Mouse (Mus musculus): ENCODE results near the gene Gm10382. TPM values are rescaled to one million over a fixed set of nuclear protein-coding genes. Genes with fewer than 3 reads are reported as not detected.
"Not testable (repeated sequence)": the region's sequence is repeated elsewhere in the genome, so short reads cannot be mapped to it uniquely, and the experiment has no call there.

The Gm10382 gene
- polyA plus RNA-seq, 1 experiment from 2014 or later = 0.86 TPM

GRCm38 (mm10) chr5:125391609-125392008 lies 2.5 kb downstream of the Gm10382 start:
- H3K4me1 ChIP-seq (replicated peaks) = peaks cover 45% of the 10 kb centered on the region
- no peak for DNase-seq (ENCODE audit: low spot score)
- peak overlapping the region; percentile 98 for H3K27ac ChIP-seq
- H3K4me3 ChIP-seq = no peak overlapping the region
- 91% methylated on average over 5 of the region's 5 CpGs for WGBS
- H3K27me3 ChIP-seq (ENCODE audit: insufficient read depth, poor library complexity, severe bottlenecking) = no peaks in the 10 kb centered on the region
- no peaks in the 10 kb centered on the region for H3K9me3 ChIP-seq
- H3K36me3 ChIP-seq = peaks cover 13% of the 10 kb centered on the region

- not testable (repeated sequence) for H3K4me3 ChIP-seq; H3K27me3 ChIP-seq (ENCODE audit: insufficient read depth, poor library complexity, severe bottlenecking); H3K9me3 ChIP-seq; DNase-seq (ENCODE audit: low spot score)
- Histone ChIP-seq H3K27ac (peak overlapping the region; percentile 98), H3K4me1 (replicated peaks) (peaks cover 45% of the 10 kb centered on the region), H3K36me3 (peaks cover 11% of the 10 kb centered on the region)
- WGBS = 89% methylated on average over 4 of the region's 4 CpGs
Observed at GRCm38 (mm10) chr5:125392176-125392575, 3.1 kb downstream of the Gm10382 start.

- 54% methylated on average over 1 of the region's 1 CpGs for WGBS
- Histone ChIP-seq H3K4me1 (replicated peaks) (peaks cover 45% of the 10 kb centered on the region), H3K9me3 (no peaks in the 10 kb centered on the region), H3K36me3 (peaks cover 10% of the 10 kb centered on the region), H3K27me3 (ENCODE audit: insufficient read depth, poor library complexity, severe bottlenecking) (no peaks in the 10 kb centered on the region), H3K4me3 (peak overlapping the region; percentile 47), H3K27ac (peak overlapping the region; percentile 98)
- DNase-seq (ENCODE audit: low spot score) = no peak
Observed at GRCm38 (mm10) chr5:125392618-125392976, 3.5 kb downstream of the Gm10382 start.

- Histone ChIP-seq H3K36me3 (peaks cover 8% of the 10 kb centered on the region), H3K4me1 (replicated peaks) (peaks cover 44% of the 10 kb centered on the region), H3K27me3 (ENCODE audit: insufficient read depth, poor library complexity, severe bottlenecking) (peaks cover 1% of the 10 kb centered on the region; the same call in 1 of the 2 replicates), H3K9me3 (no peaks in the 10 kb centered on the region), H3K4me3 (peak overlapping the region; percentile 47), H3K27ac (peak overlapping the region; percentile 98)
- peak; percentile 96 for DNase-seq (ENCODE audit: low spot score)
- WGBS = under 1% methylated on average over 20 of the region's 20 CpGs
Observed at GRCm38 (mm10) chr5:125392977-125393621, 4.0 kb downstream of the Gm10382 start.

GRCm38 (mm10) chr5:125393622-125394603 lies 4.8 kb downstream of the Gm10382 start:
- 15% methylated on average over 23 of the region's 25 CpGs for WGBS
- Histone ChIP-seq H3K36me3 (no peaks in the 10 kb centered on the region), H3K4me3 (peak overlapping the region; percentile 47), H3K9me3 (no peaks in the 10 kb centered on the region), H3K4me1 (replicated peaks) (peaks cover 37% of the 10 kb centered on the region), H3K27ac (peak overlapping the region; percentile 98), H3K27me3 (ENCODE audit: insufficient read depth, poor library complexity, severe bottlenecking) (peaks cover 9% of the 10 kb centered on the region; the same call in 1 of the 2 replicates)
- peak; percentile 92 for DNase-seq (ENCODE audit: low spot score)

GRCm38 (mm10) chr5:125395008-125395407 lies 5.9 kb downstream of the Gm10382 start:
- Histone ChIP-seq H3K36me3 (no peaks in the 10 kb centered on the region), H3K27me3 (ENCODE audit: insufficient read depth, poor library complexity, severe bottlenecking) (peaks cover 11% of the 10 kb centered on the region; the same call in 1 of the 2 replicates), H3K9me3 (no peaks in the 10 kb centered on the region), H3K4me3 (peak overlapping the region; percentile 47; the same call in 1 of the 2 replicates), H3K27ac (peak overlapping the region; percentile 98), H3K4me1 (replicated peaks) (peaks cover 35% of the 10 kb centered on the region)
- WGBS = 71% methylated on average over 3 of the region's 3 CpGs
- DNase-seq (ENCODE audit: low spot score) = no peak

- Histone ChIP-seq H3K27ac (no peak overlapping the region), H3K4me3 (no peak overlapping the region), H3K27me3 (ENCODE audit: insufficient read depth, poor library complexity, severe bottlenecking) (peaks cover 19% of the 10 kb centered on the region; the same call in 1 of the 2 replicates), H3K4me1 (replicated peaks) (peaks cover 11% of the 10 kb centered on the region), H3K36me3 (no peaks in the 10 kb centered on the region), H3K9me3 (no peaks in the 10 kb centered on the region)
- 58% methylated on average over 7 of the region's 7 CpGs for WGBS
- DNase-seq (ENCODE audit: low spot score) = no peak
Observed at GRCm38 (mm10) chr5:125400903-125401302, 11.8 kb downstream of the Gm10382 start.

- DNase-seq (ENCODE audit: low spot score) = no peak
- peaks cover 19% of the 10 kb centered on the region; the same call in 1 of the 2 replicates for H3K27me3 ChIP-seq (ENCODE audit: insufficient read depth, poor library complexity, severe bottlenecking)
- H3K36me3 ChIP-seq = no peaks in the 10 kb centered on the region
- H3K4me3 ChIP-seq = peak overlapping the region; percentile 73
- no peak overlapping the region for H3K27ac ChIP-seq
- peaks cover 24% of the 10 kb centered on the region for H3K4me1 ChIP-seq (replicated peaks)
- no peaks in the 10 kb centered on the region for H3K9me3 ChIP-seq
- 52% methylated on average over 10 of the region's 10 CpGs for WGBS
Observed at GRCm38 (mm10) chr5:125402476-125402875, 13.4 kb downstream of the Gm10382 start.

GRCm38 (mm10) chr5:125402991-125403390 lies 13.9 kb downstream of the Gm10382 start:
- 55% methylated on average over 6 of the region's 6 CpGs for WGBS
- DNase-seq (ENCODE audit: low spot score) = no peak
- peaks cover 19% of the 10 kb centered on the region; the same call in 1 of the 2 replicates for H3K27me3 ChIP-seq (ENCODE audit: insufficient read depth, poor library complexity, severe bottlenecking)
- H3K4me3 ChIP-seq = peak overlapping the region; percentile 73
- no peaks in the 10 kb centered on the region for H3K9me3 ChIP-seq
- H3K36me3 ChIP-seq = no peaks in the 10 kb centered on the region
- H3K27ac ChIP-seq = no peak overlapping the region
- H3K4me1 ChIP-seq (replicated peaks) = peaks cover 26% of the 10 kb centered on the region

- peak; percentile 77 for DNase-seq (ENCODE audit: low spot score)
- Histone ChIP-seq H3K36me3 (no peaks in the 10 kb centered on the region), H3K27ac (peak overlapping the region; percentile 81), H3K4me3 (peak overlapping the region; percentile 73), H3K4me1 (replicated peaks) (peaks cover 28% of the 10 kb centered on the region), H3K27me3 (ENCODE audit: insufficient read depth, poor library complexity, severe bottlenecking) (peaks cover 12% of the 10 kb centered on the region; the same call in 1 of the 2 replicates), H3K9me3 (no peaks in the 10 kb centered on the region)
- WGBS = 12% methylated on average over 31 of the region's 31 CpGs
Observed at GRCm38 (mm10) chr5:125403481-125404465, 14.7 kb downstream of the Gm10382 start.

GRCm38 (mm10) chr5:125404536-125404902 lies 15.4 kb downstream of the Gm10382 start:
- H3K27ac ChIP-seq = peak overlapping the region; percentile 90
- DNase-seq (ENCODE audit: low spot score) = no peak
- under 1% methylated on average over 7 of the region's 7 CpGs for WGBS
- peak overlapping the region; percentile 73 for H3K4me3 ChIP-seq
- H3K36me3 ChIP-seq = no peaks in the 10 kb centered on the region
- H3K9me3 ChIP-seq = no peaks in the 10 kb centered on the region
- H3K27me3 ChIP-seq (ENCODE audit: insufficient read depth, poor library complexity, severe bottlenecking) = peaks cover 8% of the 10 kb centered on the region; the same call in 1 of the 2 replicates
- peaks cover 29% of the 10 kb centered on the region for H3K4me1 ChIP-seq (replicated peaks)

Measured in hindbrain, embryonic 10.5 days (tissue).